ENCODE assay signal across 26 mouse cellular contexts in genomic region chr13:43266333-43266732, GRCm38 (mm10). TPM values are rescaled to one million over a fixed set of nuclear protein-coding genes. Genes with fewer than 3 reads are reported as not detected.
DNase-seq lines count a peak whose midpoint lies in the region; ATAC-seq and TF ChIP-seq lines count a peak whose summit lies in the region.
"Had no signal": no experiment of that assay in that cellular context is flagged by ENCODE, and none has a peak within 500 bp of the region (broad histone marks: within the 10 kb centered on the region; RNA-seq: fewer than 3 reads in every experiment).

No protein-coding gene starts in this region.

- no peak for DNase-seq in heart, adult 2 months
- peak; percentile 37 for DNase-seq in midbrain, embryonic 11.5 days (ENCODE audit: low spot score, missing footprints)
- peak; percentile 21 for DNase-seq in splenic B cell, adult 2 months (ENCODE audit: low read depth, low spot score)
- DNase-seq in thymus, postnatal 4 days = no peak
- no peak for DNase-seq in kidney, postnatal 10 days
- DNase-seq: adrenal gland, postnatal 14 days; cerebellum, adult 11-12 months; cerebellum, postnatal 10 days; gastrocnemius, postnatal 25 days; kidney, adult 2 months; kidney, postnatal 4 days; right cerebral cortex, adult 18-20 months; right cerebral cortex, postnatal 4 days; thymus, adult 2 months had no signal

- no peak overlapping the region for H3K4me3 ChIP-seq in heart, adult 2 months
- no peak overlapping the region for H3K4me3 ChIP-seq in heart, embryonic 12.5 days
- no peak overlapping the region for H3K4me3 ChIP-seq in midbrain, embryonic 11.5 days (ENCODE audit: low read depth, low read length)
- no peak overlapping the region for H3K4me3 ChIP-seq in midbrain, embryonic 16.5 days (ENCODE audit: low read depth, low read length)
- H3K4me3 ChIP-seq: embryonic facial prominence, embryonic 12.5 days; heart, embryonic 13.5 days; hindbrain, embryonic 10.5 days; hindbrain, embryonic 15.5 days; limb, embryonic 13.5 days; midbrain, embryonic 12.5 days had no signal

- intact Hi-C loops in heart, adult 2 months (cut with DNase I) = no loop called here

- WGBS in heart, adult 2 months = 79% methylated on average over 10 of the region's 10 CpGs
- 91% methylated on average over 10 of the region's 10 CpGs for WGBS in heart, embryonic 12.5 days
- whole genome bisulfite sequencing in midbrain, embryonic 11.5 days = 94% methylated on average over 10 of the region's 10 CpGs
- WGBS in midbrain, embryonic 16.5 days = 92% methylated on average over 10 of the region's 10 CpGs

- TF ChIP-seq CTCF in heart, adult 2 months (IDR thresholded peaks at IDR 0.05) = no peak

- peaks cover 29% of the 10 kb centered on the region for H3K4me1 ChIP-seq in heart, adult 2 months (ENCODE audit: control insufficient read depth, insufficient read depth, low read length)
- H3K4me1 ChIP-seq in heart, embryonic 12.5 days (replicated peaks) = peaks cover 55% of the 10 kb centered on the region
- H3K4me1 ChIP-seq in midbrain, embryonic 11.5 days (ENCODE audit: control insufficient read depth, insufficient read depth, low read length) = peaks cover 24% of the 10 kb centered on the region
- peaks cover 20% of the 10 kb centered on the region for H3K4me1 ChIP-seq in midbrain, embryonic 16.5 days (ENCODE audit: control insufficient read depth, insufficient read depth, low read length)
- H3K4me1 ChIP-seq: limb, embryonic 13.5 days had no signal

- no peak for ATAC-seq in heart, embryonic 12.5 days (ENCODE audit: insufficient number of reproducible peaks, low FRiP score)
- no peak for ATAC-seq in midbrain, embryonic 11.5 days (ENCODE audit: low FRiP score)
- no peak for ATAC-seq in midbrain, embryonic 16.5 days
- ATAC-seq in hematopoietic stem cell, adult 5-6 weeks (replicated peaks in 1 of 2; ENCODE audit: insufficient read depth in 1 of 2, low FRiP score in 2 of 2, low TSS enrichment in 1 of 2, low read depth in 1 of 2, poor library complexity in 2 of 2, severe bottlenecking in 2 of 2) = peak; percentile 77
- ATAC-seq: forebrain, embryonic 14.5 days had no signal

- H3K79me2 ChIP-seq in heart, adult 2 months (replicated peaks; ENCODE audit: control insufficient read depth, insufficient read depth, low read length) = peaks cover 3% of the 10 kb centered on the region

- TF ChIP-seq POLR2A in heart, adult 2 months (IDR thresholded peaks at IDR 0.05; ENCODE audit: insufficient read depth, low read depth, low read length) = no peak

- no peak overlapping the region for H3K9ac ChIP-seq in heart, adult 2 months (ENCODE audit: low read depth, low read length)
- H3K9ac ChIP-seq in heart, embryonic 12.5 days = no peak overlapping the region
- no peak overlapping the region for H3K9ac ChIP-seq in midbrain, embryonic 11.5 days (ENCODE audit: low read length)
- no peak overlapping the region for H3K9ac ChIP-seq in midbrain, embryonic 16.5 days (ENCODE audit: low read depth, low read length)
- H3K9ac ChIP-seq: embryonic facial prominence, embryonic 12.5 days; heart, embryonic 13.5 days; hindbrain, embryonic 15.5 days; limb, embryonic 13.5 days; midbrain, embryonic 12.5 days had no signal

- H3K36me3 ChIP-seq in heart, adult 2 months (ENCODE audit: control insufficient read depth, insufficient read depth, low read length) = no peaks in the 10 kb centered on the region
- H3K36me3 ChIP-seq in heart, embryonic 12.5 days = no peaks in the 10 kb centered on the region
- no peaks in the 10 kb centered on the region for H3K36me3 ChIP-seq in midbrain, embryonic 11.5 days (ENCODE audit: control insufficient read depth, insufficient read depth, low read length)
- H3K36me3 ChIP-seq in midbrain, embryonic 16.5 days (ENCODE audit: control insufficient read depth, insufficient read depth, low read length) = no peaks in the 10 kb centered on the region
- H3K36me3 ChIP-seq in splenic B cell, adult 2 months (ENCODE audit: control insufficient read depth, insufficient read depth, low read length, poor library complexity, severe bottlenecking) = no peaks in the 10 kb centered on the region
- H3K36me3 ChIP-seq: embryonic facial prominence, embryonic 12.5 days; G1E; heart, embryonic 13.5 days; hindbrain, embryonic 10.5 days; hindbrain, embryonic 15.5 days; limb, embryonic 13.5 days; midbrain, embryonic 12.5 days had no signal

- no peaks in the 10 kb centered on the region for H3K9me3 ChIP-seq in heart, embryonic 12.5 days (replicated peaks)
- no peaks in the 10 kb centered on the region for H3K9me3 ChIP-seq in midbrain, embryonic 11.5 days (ENCODE audit: control insufficient read depth, low read length)
- H3K9me3 ChIP-seq in midbrain, embryonic 16.5 days (replicated peaks; ENCODE audit: control insufficient read depth, low read length, poor library complexity, severe bottlenecking) = no peaks in the 10 kb centered on the region
- H3K9me3 ChIP-seq: embryonic facial prominence, embryonic 12.5 days; G1E; heart, embryonic 13.5 days; hindbrain, embryonic 10.5 days; hindbrain, embryonic 15.5 days; limb, embryonic 13.5 days; midbrain, embryonic 12.5 days had no signal

- H3K4me2 ChIP-seq in heart, embryonic 12.5 days = no peak overlapping the region
- no peak overlapping the region for H3K4me2 ChIP-seq in midbrain, embryonic 11.5 days
- no peak overlapping the region for H3K4me2 ChIP-seq in midbrain, embryonic 16.5 days (ENCODE audit: low read length)
- H3K4me2 ChIP-seq: embryonic facial prominence, embryonic 12.5 days; heart, embryonic 13.5 days; hindbrain, embryonic 15.5 days; limb, embryonic 13.5 days; liver, embryonic 11.5 days; midbrain, embryonic 12.5 days had no signal

- TF ChIP-seq EP300 in heart, adult 2 months (IDR thresholded peaks at IDR 0.05; ENCODE audit: insufficient read depth, low read depth, low read length) = no peak

- peak overlapping the region; percentile 4; the same call in 1 of the 2 replicates for H3K27ac ChIP-seq in heart, adult 2 months
- no peak overlapping the region for H3K27ac ChIP-seq in heart, embryonic 12.5 days (ENCODE audit: poor library complexity, severe bottlenecking)
- H3K27ac ChIP-seq in midbrain, embryonic 11.5 days (ENCODE audit: low read depth, low read length) = no peak overlapping the region
- no peak overlapping the region for H3K27ac ChIP-seq in midbrain, embryonic 16.5 days (ENCODE audit: low read length)
- H3K27ac ChIP-seq: embryonic facial prominence, embryonic 12.5 days; heart, embryonic 13.5 days; hindbrain, embryonic 10.5 days; hindbrain, embryonic 15.5 days; limb, embryonic 13.5 days; midbrain, embryonic 12.5 days had no signal

- no peaks in the 10 kb centered on the region for H3K27me3 ChIP-seq in heart, adult 2 months (ENCODE audit: control insufficient read depth, insufficient read depth, low read length)
- no peaks in the 10 kb centered on the region for H3K27me3 ChIP-seq in heart, embryonic 12.5 days (replicated peaks)
- peaks cover 13% of the 10 kb centered on the region; the same call in 1 of the 2 replicates for H3K27me3 ChIP-seq in midbrain, embryonic 11.5 days (ENCODE audit: control insufficient read depth, insufficient read depth, low read length)
- H3K27me3 ChIP-seq in midbrain, embryonic 16.5 days (ENCODE audit: control insufficient read depth, insufficient read depth, low read depth, low read length) = no peaks in the 10 kb centered on the region
- H3K27me3 ChIP-seq in splenic B cell, adult 2 months (ENCODE audit: control insufficient read depth, insufficient read depth, low read length, poor library complexity, severe bottlenecking) = no peaks in the 10 kb centered on the region
- H3K27me3 ChIP-seq: embryonic facial prominence, embryonic 12.5 days; heart, embryonic 13.5 days; hindbrain, embryonic 15.5 days; limb, embryonic 13.5 days had no signal

RNA-seq across cellular contexts. Expression of gene Gfod1, which starts 37.6 kb away (rescaled TPM):
- total RNA-seq in heart, adult 2 months (2021) = 10 to 100 TPM; 33.7 to 34.1 TPM
- 9.5 and 19.2 TPM in 2 replicates for polyA plus RNA-seq in heart, adult 2 months (2012; rRNA removed)
- 0.98 and 1.0 TPM in 2 replicates for polyA plus RNA-seq in heart, embryonic 12.5 days (2016; fragmentation: Nextera tagmentation; extraction: Ambion mirVana)
- polyA plus RNA-seq in midbrain, embryonic 11.5 days (2014; fragmentation: Nextera tagmentation; extraction: Ambion mirVana) = 0.53 and 0.77 TPM in 2 replicates
- 2.2 and 2.6 TPM in 2 replicates for polyA plus RNA-seq in midbrain, embryonic 16.5 days (2015; fragmentation: Nextera tagmentation; extraction: Ambion mirVana)
- total RNA-seq in hematopoietic stem cell, adult 5-6 weeks (2017) = 8.6 and 10.1 TPM in 2 replicates

Comparison
In these comparisons a context has a peak if more than half of its experiments do, and no peak if none do; other contexts are left out.
1. DNase-seq: peak in midbrain, embryonic 11.5 days (single experiment) and splenic B cell, adult 2 months (single experiment); none in heart, adult 2 months (0 of 2), thymus, postnatal 4 days (single experiment) and kidney, postnatal 10 days (single experiment).
2. ATAC-seq: peak in hematopoietic stem cell, adult 5-6 weeks (2 of 2); none in heart, embryonic 12.5 days (single experiment), midbrain, embryonic 11.5 days (single experiment) and midbrain, embryonic 16.5 days (single experiment).